Mouse (Mus musculus): ENCODE results near the gene Prtn3.
"Not testable (repeated sequence)": the region's sequence is repeated elsewhere in the genome, so short reads cannot be mapped to it uniquely, and the experiment has no call there.

The Prtn3 gene

DNA sequence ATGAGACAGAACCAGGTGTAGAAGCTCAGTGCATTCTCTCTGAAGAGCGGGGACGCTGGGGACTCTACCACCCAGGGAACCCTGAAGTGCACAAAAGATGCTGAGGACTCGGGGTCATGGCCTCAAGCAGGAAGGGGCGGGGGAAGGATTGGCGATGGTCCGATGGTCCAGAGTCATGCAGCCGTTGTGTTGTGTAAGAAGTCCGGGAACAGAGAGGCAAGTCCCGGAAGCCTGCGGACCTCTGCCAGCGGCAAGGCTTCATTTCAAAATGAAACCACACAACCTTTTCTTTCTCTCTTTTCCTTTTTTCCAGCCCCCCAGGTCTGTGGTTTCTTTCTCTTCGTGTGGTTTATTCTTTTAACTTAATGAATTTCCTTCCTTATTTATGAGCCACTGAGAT lies 3.5 kb downstream of the Prtn3 start:
- DNase-seq: peak; percentile 81

DNA sequence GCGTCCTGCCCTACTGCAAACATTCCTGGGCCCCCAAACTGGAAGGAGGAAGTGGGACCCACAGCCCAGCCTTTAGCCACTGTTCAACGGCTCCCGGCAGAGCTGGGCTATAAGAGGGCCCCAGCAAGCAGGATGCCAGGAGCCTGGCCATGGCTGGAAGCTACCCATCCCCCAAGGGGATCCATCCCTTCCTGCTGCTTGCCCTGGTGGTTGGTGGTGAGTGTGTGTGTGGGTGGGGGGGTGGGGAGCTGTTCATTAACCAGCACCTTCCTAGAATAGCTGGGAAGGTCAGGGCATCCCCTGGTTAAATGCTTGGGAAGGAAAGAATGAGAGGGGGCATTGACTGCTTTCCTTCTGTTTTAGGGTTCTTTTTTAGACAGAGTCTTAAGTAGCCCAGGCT lies 5.3 kb downstream of the Prtn3 start:
- DNase-seq: no peak

DNA sequence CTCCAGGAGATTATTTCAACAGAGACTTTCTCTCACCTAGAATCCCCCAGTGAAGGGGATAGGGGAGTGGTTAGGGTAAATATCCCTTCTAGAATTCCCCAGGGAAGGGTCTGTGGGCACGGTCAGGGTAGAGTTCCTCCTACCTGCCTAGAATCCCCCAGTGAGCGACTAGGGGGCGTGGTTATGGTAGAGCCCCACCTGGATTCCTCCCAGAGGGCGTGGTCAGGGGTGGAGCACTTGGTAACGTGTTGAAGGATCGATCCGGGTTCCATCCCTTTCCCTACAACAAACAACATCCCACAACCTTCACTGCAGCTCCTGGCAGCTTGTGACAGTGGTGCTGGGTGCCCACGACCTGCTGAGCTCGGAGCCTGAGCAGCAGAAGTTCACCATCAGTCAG lies 6.4 kb downstream of the Prtn3 start:
- peak; percentile 31 for DNase-seq

DNA sequence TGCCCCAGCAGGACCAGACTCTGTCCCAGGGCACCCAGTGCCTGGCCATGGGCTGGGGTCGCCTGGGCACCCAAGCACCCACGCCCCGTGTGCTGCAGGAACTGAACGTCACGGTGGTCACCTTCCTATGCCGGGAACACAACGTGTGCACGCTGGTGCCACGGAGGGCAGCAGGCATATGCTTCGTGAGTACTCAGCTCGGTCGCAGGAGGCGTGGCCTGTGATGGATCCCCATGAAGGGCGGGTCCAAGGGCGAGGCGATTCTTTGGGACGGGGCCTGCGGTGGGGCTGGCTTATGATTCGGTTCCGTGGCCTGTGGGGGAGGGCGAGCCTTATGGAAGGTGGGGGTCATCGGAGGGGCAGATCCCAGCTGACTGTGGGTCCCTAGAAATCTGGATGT lies 7.7 kb downstream of the Prtn3 start:
- DNase-seq: peak; percentile 34

DNA sequence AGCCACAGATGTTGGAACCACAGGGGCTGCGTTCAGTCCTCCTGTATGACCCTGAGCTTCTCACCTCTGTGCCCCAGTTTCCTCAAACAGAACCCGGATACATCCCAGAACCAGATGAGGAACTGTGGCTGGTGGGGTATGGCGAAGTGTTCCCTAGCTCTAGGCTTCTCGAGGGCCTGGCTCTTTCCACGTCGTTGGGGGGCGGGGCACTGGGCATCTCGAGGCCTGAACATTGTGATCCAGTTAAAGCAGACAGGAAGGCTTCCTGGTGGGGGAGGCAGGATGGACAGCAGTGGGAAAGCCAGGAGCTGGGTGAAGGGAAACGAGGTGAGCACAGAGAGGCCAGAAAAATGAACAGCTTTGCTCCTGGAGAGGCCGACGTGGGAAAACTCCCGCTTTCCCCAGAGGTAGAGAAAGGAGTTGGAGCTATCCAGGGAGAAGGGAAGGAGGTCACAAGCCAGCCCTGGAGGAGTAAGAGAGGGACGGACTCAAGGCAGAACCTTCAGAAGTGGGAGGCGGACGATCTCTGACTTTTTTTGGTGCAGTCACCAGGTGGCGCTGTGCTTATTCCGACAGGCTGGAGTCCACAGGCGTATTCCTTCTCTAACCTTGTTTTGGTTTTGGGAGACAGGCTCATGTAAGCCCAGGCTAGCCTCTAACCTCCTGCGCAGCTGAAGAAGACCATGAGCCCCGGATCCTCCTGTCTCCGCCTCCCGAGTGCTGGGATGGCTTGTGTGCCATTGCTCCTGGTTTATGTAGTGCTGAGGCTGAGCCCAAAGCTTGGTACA lies 9.2 kb downstream of the Prtn3 start:
- DNase-seq: peak; percentile 93

DNA sequence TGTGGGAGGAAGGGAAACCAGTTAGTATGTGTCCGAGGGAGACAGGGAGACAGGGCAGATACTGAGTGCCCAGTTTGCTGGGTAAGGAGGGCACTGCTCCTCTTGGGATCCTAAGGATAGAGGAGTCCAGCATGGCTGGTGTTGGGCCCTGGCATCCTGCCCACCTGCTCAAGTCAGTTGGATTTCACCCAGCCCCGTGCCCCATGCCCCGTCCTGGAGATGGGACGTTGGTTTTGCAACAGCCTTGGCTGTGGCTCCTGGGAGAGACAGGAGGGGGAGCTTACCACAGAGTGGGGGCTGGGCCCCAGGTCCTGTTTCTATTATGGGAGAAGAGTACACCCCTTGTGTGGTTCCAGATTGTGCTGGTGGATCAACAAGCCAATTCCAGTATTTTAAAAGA lies 10.2 kb downstream of the Prtn3 start:
- peak; percentile 75 for DNase-seq

DNA sequence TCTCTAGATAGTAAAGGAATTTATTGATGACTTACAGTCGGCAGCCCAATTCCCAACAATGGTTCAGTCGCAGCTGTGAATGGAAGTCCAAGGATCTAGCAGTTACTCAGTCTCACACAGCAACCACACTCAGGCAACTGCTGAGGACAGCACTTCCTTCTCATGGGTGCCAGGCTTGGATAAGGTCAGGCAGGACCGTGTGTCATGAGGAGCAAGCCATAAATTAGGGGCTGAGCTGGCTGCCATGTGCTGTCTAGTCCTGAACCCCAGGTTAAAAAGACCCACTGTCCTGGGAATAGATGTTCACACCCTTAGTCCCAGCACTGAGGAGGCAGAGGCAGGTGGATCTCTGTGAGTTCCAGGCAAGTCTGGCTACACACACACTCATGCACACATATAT lies 10.7 kb downstream of the Prtn3 start:
- not testable (repeated sequence) for DNase-seq

DNA sequence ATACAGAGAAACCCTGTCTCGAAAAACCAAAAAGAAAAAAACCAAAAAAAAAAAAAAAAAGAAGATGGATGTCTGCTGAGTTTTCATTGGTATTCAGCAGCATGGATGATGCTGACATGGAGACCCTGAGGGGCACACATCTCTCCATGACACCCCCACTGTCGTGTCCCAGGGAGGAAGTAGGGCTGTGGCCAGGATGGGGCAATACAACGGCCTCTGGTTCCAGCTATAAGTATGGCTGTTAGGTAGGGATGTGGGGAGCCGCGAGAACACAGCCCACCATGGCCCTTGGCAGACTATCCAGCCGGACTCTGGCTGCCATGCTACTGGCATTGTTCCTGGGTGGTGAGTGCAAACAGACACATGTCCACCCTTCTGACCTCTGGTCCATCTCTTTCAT lies 11.8 kb downstream of the Prtn3 start, which contains the start of gene Elane:
TSS of gene Elane (plus strand) at position 194 of the 400 bp plus-strand sequence.
- DNase-seq: no peak

DNA sequence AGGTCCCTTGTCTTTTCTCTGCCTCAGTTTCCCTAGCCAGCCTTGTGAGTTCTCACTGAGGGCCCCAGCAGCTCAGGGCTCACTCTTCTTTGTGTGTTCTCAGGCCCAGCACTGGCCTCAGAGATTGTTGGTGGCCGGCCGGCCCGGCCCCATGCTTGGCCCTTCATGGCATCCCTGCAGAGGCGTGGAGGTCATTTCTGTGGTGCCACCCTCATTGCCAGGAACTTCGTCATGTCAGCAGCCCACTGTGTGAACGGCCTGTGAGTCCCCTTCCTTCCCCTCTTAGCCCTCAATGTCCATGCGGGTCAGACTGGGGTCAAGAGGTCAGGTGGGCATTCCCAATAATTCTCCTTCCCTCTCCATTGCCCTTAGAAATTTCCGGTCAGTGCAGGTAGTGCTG lies 12.3 kb downstream of the Prtn3 start:
- no peak for DNase-seq

DNA sequence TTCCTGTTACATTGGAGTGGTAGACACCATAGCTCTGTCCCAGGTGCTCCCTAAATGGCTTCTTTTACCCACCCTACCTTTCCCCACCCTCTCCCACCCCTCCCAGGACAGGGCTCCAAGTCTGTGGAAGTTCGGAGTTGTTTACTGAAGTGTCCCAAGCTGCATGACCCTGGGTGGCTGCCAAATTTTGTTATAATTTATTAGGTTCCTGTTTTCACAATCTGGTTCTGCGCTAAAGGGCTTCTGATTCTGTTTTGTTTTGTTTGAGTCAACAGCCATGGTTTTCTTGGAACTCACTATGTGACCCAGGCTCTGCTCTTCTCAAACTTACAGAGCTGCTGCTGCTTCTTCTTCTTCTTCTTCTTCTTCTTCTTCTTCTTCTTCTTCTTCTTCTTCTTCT lies 15.1 kb downstream of the Prtn3 start:
- DNase-seq: peak; percentile 67

DNA sequence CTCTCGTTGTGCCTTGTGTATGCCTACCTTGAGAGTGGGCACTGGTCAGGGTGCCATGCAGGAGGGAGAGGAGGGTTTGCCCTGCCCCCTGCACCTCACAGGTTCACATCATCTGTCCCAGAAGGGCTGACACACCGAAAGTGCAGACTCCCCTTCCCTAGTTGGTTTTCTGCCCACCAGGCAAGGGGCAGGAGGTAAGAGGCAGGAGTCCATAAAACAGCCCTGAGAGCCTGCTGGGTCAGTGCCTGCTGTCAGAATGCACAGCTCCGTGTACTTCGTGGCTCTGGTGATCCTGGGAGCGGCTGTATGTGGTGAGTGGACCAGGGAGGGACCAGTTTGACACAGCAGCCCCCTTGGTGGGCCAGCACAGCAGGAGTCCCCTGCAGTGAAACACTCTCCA lies 16.4 kb downstream of the Prtn3 start, which contains the start of gene Cfd:
TSS of gene Cfd (plus strand) at position 184 of the 400 bp plus-strand sequence.
- DNase-seq: no peak

DNA sequence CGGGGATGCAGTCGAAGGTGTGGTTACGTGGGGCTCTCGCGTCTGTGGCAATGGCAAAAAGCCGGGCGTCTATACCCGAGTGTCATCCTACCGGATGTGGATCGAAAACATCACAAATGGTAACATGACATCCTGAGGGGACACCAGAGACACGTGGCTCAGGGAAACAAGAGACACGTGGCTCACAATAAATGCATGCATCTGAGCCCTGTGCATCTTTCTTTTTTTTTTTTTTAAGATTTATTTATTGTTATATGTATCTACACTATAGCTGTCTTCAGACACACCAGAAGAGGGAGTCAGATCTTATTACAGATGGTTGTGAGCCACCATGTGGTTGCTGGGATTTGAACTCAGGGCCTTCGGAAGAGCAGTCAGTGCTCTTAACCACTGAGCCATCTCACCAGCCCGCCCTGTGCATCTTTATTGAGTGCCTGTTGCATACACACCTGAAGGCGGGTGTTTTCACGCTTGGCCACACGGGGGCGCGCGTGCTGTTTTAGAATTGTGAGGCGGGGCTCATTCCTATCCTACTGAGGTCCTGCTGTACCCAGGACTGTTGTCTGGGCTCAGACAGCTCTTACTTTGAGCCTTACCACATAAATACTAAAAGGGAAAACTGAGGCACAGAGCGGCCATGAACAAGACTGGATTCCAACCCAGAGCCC lies 18.3 kb downstream of the Prtn3 start:
- peak; percentile 90 for DNase-seq

DNA sequence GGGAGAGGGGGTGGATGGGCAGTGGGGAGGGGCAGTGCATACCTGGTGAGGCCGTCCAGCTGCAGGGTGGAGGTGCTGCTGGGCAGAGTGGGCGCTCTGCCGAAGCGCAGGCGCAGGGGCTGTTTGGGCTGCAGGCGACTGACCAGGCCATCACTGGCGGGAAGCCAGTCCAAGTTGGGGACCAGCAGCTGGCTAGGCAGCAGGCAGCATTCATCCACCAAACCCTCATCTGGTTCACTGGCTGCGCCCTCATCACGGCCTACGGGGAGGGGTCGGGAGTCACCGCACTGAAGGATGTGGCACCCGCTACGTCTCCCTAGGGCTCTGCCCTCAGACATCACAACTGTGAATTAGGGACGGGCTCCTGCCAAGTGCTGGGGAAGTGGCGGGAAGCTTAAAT lies 22.0 kb downstream of the Prtn3 start:
- DNase-seq: peak; percentile 35

DNA sequence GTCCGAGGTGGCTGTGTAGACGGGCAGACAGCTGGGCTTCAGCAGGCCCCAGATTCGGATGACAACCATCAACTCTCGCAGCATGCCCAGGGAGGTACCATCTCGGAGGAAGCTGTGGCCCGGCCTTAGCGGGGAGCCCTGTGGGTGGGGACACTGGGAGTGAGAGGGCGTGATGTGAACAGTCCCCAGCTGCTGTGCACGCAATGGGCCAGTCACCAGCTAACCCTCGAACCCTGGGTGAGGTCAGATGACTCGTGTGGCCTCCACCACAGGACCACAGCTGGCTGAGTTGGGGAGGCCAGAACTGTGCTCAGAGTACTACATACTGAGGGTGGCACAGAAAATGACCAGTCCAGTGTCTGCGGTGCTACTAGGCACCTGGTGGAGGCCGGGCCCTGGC lies 22.5 kb downstream of the Prtn3 start:
- DNase-seq: peak; percentile 70

DNA sequence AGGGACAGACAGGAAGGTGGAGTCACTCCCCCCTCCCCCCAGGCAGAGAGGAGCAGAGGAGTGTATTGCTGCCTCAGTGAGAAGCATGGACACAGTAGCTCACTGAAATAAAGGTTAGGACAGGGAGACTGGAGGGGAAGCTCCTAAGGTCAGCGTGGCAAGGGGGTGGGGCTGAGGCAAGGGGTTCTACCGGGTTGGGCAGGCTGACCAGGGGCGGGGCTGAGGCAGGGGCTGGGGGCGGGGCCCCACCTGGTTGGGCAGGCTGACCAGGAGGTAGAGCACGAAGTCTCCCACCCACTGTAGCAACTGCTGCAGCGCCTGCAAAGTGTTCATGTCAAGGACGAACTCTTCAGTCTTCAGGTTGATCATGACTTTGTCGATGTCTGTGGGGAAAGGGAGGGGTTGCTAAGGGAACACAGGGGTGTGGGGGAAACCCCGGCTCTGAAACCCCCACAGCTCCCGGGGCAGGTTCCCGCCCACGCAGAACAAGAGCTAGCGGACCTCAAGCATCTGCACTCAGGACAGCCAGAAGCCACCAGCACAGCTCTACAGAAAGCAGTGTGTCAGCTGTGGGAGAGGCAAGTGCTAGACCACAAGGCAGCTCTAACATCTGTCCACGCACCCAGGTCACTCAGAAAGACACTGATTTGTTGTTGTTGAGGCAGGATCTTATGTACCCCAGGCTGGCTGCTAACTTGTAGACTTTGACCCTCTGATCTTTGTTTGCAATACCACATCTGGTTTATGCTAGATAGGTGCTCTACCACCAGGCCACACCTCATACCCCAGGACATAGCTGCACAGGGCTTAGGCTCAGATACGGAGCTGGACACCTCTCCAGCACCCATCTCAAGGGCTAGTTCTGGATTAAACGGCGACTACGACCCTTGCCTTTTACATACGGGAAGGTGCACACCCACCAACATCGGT lies 23.3 kb downstream of the Prtn3 start:
- DNase-seq: no peak

DNA sequence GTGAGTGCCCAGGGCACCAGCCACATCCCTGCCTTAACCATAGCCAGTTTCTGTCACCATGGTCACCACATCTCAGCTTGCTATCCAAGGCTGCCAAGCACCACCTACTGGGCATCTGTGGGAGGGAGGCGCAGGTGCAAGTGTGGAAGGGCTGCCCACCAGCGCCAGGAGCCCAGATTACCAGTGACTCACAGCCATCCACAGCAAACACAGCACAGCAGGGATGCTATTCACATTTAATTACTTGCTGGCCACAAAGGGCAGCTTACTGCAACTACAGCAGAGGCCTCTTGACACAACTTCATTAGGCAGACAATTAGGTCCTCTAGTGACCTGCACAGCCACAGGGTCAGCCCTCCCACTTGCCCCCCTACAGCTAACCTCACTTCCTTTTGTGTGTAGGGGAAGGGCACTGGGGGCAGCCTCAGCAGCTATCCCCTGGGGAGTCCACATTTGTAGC lies 26.7 kb downstream of the Prtn3 start:
- DNase-seq: no peak

DNA sequence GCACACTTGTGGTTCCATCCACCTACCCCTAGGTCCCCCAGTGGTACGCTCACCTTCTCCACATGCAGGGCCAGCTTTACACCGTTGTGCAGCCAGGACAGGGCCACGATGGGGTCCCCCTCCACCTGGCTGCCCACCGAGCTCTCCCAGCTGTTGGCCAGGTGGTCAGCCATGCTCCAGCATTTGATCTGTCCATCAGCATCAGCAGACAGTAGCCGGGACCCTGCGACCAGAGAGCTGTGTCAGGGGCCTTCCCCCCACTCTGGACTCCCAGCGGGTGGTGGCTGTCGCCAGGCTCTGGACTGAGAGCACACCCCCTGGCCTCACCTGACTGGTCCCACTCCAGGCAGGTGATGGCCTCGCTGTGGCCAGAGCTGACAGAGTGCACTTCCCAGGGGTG lies 32.4 kb downstream of the Prtn3 start:
- DNase-seq: no peak

DNA sequence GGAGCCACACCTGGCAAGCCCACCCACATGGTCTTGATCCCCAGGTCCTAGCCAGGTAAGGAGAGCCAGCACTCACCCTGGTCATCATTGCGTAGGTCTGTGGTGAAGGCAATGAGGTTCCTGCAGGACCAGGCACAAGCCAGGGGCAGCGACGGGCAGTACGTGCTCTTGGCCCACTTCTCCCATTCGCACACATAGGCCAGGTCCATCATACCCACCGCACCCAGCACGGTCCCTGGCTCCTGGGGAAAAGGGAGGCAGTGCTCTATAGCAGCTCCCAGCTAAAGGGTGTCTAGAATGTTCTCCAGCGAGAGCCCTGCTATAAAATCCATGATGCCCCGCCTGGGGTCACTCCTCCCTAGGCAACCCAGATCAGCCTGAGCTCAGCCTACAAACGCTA lies 33.1 kb downstream of the Prtn3 start:
- no peak for DNase-seq

DNA sequence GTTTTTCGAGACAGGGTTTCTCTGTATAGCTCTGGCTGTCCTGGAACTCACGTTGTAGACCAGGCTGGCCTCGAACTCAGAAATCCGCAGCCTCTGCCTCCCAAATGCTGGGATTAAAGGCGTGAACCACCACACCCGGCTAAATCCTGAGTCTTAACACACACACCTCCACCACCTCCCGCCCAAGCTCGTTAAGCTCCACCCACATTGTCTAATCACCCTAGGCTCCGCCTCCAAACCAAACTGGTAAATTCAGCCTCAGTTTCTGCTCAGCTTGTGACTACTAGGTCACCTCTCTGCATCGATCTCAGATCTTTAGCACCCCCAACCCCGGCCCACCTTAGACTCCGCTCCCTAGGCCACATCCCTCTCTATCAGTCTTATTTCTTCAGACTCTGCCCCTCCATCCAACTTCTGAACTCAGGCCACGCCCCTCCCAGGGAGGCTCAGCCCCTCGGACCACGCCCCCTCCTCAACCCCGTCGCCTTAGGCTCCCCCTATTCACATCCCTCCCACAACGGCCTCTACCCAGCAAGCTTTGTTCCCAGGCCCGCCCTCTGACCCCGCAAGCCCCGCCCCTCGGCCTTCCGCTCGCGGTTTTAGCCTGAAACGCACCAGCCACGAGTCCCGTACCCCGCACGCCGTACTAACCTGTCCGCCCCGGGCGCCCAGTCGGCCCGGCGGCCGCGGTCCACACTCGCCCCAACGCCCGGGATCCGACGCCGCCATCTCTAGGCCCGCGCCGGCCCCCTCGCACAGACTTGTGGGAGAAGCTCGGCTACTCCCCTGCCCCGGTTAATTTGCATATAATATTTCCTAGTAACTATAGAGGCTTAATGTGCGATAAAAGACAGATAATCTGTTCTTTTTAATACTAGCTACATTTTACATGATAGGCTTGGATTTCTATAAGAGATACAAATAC lies 34.2 kb downstream of the Prtn3 start, which contains the start of gene Med16:
TSS of gene Med16 (minus strand) at position 757 of the 925 bp plus-strand sequence.
- DNase-seq: peak; percentile 98

DNA sequence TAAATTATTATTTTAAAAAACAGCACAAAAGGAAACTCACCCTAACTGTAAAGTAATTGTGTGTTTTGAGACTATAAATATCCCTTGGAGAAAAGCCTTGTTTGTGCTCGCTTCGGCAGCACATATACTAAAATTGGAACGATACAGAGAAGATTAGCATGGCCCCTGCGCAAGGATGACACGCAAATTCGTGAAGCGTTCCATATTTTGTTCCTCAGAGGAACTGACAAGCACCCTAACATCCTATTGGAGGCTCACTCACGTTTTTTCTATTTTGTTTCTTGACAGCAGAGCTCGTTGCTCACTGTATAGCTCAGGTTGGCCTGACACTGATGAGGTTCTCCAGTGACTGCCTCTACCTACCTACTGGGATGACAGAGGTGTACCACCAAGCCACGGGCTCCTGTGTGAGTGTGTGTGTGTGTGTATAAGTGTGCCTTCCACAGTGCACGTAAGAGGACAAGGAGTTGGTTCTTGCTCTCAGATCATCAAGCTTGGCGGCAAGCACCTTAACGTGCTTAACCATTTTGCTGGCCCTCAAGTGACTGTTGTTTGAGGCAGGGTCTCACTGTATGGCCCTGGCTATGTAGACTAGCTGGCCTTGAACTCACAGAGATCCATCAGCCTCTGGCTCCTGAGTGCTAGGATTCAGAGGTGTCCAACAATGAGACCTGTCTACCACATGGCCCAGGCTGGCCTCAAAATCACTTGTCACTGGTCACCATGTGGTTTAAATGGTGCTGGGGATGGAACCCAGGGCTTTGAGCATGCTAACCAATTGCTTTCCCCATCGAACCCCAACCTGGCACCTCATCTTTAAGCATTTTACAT lies 35.0 kb downstream of the Prtn3 start:
- DNase-seq: peak; percentile 52

DNA sequence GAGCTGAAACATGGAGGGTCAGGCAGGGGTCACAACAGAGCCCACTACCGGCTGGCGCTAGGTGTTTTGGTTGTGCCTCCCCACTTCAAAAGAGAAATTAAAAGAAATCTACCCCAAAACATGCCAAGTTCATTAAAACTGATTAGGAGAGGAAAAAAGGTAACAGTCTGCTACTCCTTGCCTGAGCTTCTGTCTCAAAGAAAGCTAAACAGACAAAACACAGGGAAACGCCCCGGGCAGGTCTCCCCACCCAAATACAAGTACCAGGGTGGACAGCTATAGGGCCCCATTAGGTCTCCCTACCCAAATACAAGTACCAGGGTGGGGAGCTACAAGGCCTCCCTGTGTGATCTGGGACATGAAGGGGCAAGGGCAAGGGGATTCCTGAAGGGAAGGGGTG lies 36.3 kb downstream of the Prtn3 start, which contains the start of gene Gm26602:
TSS of gene Gm26602 (plus strand) at position 301 of the 400 bp plus-strand sequence.
- no peak for DNase-seq
